Mouse (Mus musculus): ENCODE data around the gene Rxra.

Rxra gene

DNA sequence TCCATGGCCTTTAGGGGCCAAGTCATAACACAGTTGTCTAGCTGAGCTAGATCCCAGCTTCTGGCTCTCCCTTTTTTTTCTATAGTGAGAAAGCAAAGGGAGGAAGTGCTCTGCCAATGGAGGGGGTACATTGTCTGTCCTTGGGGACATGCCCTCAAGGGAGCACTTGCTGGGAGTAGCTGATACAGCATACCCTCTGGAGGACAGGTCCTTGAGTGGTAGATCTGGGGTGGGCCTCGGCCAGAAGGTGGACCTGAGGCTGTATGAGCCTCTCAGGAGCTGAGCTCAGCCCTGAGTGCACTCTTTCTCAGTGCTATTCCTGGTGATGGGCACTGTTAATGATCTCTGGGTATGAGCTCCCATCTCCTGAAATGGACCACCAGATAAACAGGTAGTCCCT is 66.9 kb downstream of the Rxra start:
- DNase-seq, result peak; percentile 91

DNA sequence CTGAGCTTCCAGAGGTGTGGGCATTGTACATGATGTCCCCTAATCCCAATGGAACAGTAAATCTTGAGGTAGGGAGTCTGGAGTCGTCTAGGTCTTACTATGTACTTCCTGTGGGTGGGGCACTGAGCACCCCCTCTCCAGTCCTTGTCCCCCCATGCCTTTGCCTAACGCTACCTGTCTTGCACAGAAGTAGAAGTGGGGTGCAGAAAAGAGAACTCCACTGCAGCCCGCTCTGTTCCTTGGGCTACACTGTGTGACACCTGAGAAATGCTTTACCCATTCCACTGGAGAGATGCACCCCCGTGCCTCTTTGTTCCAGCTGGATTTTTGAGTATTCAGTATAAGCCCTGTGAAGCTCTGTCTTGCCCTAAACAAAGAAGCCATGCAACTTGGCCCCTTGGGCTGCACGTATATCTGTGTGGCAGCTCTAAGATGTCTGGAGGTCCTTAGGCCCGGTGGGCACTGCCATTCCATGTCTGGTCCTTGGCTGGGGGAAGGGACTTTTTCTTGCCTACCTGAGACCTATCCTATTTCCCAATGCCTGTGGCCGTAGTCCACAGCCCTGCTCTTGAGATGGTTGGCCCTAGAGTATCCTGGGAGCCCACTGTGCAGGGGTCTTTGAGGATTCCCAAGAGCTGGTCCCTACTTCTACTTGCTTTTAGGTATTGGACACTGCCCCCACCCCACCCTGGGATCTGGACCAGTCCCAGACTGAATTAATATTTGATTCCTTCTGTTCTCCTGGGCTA is 67.8 kb downstream of the Rxra start:
- DNase-seq, result peak; percentile 91

DNA sequence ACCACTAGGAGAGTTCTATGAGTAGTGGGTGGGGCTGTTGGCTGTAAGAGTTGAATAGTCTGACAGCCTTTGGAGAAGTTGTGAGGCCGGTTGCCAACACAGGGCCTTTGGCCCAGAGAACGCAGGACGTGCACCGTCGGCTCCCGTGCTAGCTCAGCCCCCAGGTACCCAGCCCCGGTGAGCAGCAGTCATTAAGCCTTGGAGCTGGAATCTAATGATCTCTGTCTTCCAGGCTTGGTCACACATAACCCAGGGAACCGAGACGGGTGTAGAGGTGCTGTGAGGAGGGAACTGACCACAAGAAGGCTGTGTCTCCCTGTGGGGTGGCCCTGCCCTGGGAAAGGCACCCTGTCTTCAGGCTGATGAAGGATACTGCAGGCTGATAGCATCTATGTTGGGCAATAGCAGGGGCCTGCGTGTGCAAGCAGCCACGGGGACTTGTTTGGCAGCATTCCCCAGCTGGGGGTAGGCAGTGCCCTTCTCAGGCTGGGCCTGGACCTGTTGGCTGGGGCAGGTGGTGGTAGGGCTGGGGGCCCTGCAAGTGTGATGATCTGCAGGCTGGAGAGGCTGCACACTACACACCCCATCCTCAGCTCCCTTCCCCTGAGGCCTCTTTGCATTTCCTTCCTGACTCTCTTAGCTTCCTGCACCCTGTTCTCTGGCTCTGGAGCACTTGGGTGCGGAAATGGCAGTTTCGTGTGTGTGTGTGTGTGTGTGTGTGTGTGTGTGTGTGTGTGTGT is 68.5 kb downstream of the Rxra start:
- peak; percentile 98 for DNase-seq

DNA sequence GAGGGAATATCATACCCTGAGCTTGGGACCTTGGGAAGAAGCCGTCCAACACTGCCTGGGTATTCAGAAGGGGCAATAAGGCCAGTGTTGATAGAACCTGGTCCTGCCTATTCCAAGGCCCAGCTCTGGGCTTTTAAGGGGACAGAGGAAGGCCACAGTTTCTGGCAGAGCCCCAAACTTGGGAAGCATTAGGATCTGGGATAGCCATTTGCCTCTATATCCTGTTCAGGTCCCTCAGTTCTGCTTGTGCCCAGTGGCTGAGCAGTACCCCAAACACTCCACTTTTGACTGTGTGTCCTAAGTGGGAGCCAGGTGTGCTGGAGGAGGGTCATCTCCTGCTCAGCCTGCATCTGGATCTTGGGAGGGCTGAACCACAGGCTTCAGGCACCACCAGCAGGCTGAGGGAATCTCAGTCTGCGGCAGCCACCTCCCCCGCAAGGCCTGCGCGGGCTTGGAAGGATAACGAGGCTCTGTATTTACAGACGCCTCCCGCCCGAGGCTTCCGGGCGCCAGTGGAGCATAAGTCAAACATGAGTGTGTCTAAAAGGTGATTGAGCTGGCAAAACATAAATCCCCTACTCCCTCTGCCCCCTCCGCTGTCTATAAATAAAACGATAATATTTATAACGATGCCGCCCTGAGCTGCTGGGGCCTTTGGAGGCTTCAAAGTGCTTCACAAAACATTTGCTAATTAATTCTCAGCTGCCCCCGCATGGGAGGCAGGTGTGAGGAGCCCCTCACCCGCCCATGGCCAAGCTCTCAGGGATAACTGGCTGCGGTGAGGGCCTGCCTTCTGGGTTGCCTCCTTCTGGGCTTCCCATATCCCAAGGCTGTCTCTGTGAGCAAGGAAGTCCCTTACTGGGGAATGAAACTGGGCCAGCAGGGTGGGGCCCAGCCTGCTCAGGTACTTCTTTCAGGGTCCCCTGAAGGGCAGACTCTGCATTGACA is 69.7 kb downstream of the Rxra start:
- DNase-seq, result peak; percentile 97

DNA sequence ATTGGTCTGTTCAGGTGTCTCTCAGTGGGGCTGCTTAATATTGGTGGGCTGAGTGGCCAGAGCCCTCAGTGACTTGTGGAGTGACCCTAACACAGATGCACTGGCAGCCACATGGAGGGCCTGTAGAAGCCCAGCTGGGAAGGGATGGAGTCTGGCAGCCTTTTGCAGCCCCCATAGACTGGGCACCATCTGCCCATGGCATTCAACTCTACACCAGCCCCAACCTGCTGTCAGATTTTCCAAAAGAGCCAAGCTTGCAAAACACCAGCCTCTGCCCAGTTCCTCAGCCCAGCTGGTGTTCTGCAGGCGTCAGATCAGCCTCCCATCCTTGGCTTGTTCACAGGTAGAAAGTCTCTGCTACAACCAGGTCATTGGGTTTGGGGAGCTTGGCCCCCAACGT is 70.6 kb downstream of the Rxra start:
- no peak for DNase-seq

DNA sequence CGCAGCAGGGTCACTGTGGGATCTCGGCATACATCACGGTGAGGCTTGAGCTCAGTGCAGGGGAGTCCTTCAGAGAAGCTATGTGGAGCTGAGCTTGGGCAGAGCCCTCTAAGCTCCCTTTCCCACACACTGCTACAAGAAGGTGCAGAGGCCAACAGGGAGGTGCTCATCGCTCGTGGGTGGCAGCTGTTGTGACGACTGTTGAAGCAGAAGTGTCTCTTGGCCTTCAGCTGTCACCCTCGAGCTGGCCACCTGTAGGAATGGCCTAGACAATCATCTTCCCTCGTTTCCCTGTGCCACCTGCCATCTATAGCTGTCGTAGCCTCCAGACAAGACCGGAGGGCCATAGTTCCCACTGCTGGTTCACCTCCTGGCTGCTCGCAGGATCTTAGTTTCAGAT is 72.7 kb downstream of the Rxra start:
- DNase-seq, result no peak

DNA sequence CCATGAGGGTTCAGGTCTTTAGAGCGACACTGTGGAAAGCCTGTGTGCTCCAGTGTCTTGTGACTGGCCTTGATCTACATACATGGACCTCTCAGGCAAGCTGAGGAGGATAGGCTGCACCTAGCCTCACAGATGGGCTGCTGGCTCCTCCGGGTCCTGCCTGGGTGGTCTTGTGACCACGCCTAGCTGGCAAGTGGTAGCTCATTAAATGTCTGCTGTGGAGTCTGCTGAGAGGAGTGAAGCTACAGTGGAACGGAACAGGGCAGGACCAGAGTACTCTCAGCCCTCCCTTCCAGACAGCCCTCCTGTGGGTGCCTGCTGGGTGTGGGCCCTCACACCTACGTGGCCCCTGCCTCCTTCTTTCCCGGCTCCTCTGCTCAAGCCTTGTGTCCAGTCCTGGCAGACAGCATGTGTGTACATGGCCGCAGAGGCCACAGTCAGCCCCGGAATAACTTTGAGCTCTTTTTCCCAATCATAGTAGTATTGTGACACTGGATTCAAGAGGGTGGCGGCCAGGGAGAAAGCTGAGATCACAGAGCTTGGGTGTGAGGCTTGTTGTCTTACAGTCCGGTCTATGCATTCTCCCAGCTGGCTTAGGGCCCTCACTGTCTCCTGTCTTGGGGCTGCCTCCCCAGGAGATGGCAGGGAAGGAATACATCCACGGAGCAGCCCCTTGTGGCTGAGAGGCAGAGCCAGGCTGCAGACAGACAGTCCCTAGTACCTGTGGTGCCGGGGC is 74.3 kb downstream of the Rxra start:
- DNase-seq, result peak; percentile 90

DNA sequence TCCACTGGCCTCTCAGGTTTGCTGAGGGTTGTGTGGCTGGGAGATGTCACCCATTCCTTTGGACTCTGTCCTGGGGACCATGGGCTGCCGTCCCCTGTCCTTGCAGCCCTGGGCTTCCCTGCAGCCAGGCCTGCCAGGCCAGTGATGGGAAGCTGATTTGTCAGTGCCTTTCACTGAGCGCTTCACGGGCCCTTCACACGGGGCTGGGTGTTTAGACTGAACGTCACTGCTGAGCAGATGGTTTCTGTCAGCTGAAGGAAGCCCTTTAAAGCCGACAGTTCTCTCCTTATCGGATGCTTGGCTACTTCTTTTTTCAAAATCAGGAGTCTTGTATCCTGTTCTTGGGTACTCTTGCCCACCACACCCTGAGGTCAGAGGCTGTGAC is 74.9 kb downstream of the Rxra start:
- DNase-seq, result peak; percentile 86

DNA sequence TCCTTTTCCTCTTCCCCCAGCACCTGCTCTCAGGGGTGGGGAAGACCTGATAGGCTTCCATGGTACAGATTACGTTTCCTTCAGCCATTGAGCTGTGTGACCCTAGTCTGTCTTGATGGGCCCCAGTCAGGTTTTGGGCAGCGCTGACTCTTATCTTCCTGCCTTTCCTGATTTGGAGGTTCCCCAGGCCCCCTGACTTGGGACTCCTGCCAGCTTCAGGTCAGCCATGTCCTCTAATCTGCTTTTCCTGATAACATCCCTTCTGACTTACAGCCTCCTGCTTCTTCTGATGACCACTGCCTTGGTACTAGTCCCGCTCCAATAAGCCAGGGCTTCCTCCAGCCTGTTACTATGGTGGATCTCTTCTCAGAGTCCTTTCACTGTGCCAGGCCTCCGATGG is 75.6 kb downstream of the Rxra start:
- DNase-seq, result peak; percentile 83

DNA sequence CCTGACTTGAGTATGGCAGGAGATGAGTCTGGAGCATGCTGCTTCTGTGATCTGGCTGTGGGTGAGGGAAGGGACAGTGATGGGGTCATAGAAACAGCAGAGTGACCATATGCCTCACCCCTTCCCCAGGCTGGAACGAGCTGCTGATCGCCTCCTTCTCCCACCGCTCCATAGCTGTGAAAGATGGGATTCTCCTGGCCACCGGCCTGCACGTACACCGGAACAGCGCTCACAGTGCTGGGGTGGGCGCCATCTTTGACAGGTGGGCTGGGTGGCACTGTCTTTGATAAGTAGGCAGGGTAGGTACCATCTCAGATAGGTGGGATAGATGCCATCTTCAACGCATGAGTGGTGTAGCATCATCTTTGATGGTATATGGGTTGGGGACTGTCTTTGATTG is 77.9 kb downstream of the Rxra start:
- peak; percentile 91 for DNase-seq

DNA sequence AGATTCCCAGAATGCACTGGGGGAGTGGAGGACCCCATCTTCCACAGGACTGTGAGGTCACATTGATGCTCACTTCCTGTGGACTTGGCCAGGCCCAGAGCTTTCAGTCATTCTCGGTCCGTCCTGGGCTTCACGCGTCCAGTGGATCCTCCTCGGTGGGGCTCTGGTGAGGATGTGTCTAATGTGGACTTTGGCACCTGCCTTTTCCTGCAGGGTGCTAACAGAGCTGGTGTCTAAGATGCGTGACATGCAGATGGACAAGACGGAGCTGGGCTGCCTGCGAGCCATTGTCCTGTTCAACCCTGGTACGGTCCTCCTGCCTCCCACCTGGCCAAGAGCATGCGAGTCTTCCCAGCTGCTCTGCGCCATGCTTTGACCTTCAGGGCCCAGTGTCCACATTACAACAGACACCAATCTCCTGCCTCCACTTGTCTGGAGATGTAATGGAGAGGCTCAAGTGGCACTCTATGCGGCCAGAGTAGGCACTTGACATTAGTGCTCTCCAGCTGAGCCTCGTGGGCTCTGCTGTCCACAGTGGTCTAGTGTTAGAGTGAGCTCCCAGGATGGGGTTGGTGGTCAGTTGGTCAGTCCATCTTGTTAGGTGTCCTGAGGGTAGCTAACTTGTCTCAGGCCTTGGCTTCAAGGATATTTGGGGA is 79.9 kb downstream of the Rxra start:
- no peak for DNase-seq

DNA sequence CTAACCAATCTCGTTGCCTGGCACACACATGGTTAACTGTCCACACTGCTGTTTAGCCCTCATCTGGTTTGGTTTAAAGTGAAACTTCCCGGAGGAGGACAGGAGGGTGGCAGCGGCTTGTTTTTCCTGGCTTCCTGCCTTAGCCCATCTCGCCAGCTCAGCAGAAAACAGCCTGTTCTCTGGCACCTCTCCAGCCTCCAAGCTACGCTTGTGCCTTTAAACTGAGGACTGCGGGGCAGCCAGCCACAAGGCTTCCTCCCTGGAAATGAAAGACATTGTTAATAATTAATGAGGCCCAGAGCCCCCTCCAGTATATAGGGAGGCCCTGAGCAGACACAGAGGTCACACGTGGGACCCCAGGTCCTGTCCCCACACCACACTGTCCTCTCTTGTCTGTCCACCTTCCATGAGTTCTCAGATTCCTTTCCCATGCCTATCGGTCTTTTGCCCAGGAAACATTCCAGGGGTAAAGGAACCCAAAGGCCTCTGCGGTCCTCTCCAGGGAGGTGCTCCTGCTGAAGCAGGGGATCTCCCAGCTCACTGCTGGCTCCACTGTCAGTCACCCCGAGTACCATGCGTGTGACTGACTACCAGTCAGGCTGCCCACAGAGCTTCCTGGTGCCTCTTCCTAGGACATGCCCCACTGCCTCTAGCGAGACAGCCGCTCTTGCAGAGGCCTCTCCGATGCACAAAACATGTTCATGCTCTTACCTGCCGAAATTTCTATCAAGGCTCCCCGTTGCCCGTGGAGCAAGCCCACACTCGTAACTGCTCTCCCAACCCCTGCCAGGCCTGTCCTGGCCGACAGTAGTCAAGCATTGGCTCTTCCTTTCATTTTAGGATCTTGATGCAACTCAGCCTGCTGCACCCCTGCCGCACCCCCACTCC is 82.4 kb downstream of the Rxra start:
- DNase-seq, result peak; percentile 99

DNA sequence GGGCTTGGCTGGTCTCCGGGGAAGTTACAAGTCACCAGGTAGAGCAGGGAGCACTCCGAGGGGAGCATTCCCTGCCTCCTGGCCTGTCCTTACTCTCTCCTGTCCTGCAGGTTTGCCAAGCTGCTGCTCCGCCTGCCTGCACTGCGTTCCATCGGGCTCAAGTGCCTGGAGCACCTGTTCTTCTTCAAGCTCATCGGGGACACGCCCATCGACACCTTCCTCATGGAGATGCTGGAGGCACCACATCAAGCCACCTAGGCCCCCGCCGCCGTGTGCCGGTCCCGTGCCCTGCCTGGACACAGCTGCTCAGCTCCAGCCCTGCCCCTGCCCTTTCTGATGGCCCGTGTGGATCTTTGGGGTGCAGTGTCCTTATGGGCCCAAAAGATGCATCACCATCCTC is 83.2 kb downstream of the Rxra start:
- peak; percentile 94 for DNase-seq

DNA sequence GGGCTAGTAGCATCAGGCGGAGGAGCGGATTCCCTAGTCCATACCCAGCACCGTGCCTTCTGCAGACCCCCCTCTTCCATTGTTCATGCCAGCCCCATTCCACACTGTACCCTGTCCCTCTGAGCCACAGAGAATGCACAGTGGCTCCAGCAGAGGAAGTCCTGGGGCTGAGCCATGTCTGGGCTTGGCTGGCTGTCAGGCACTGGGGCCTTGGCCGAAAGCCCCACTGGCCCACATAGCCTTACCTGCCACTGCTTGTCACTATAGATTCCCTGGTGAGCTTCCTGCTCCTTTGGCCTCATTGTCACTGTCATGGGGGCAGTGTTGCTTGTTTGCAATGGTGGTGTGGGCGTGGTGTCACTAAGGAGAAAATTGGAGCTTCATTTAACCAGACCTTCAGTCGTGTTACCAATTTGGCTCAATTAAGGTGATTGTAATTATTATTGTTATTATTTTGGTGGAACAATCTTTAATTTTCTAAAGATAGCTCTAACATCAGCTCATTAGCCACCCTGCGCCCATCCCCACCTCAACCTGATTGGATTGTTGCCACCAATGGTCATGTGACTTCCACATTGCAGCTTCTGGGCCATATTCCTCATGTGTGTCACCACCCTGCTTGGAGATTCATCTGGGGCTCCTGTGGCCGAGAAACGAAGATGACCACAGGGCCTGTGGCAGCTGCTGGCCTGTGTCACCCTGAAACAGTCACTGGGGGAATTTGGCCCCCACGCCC is 85.2 kb downstream of the Rxra start:
- DNase-seq, result peak; percentile 91

DNA sequence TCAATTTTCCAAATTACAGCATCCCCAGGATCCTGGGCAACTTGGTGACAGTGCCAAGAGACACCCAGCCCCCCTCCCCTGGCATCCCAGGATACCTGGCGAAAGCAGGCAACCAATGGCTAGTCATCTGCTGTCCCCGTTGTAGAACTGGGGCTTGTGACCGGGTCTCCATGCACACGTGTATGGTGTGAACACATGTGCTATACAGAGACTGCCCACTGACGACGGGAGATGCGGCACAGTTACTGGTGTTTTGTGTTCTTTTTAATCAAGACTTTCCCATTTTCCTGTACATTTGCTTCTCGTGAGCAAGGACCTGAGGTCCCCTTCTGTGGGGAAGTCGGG is 85.7 kb downstream of the Rxra start:
- DNase-seq, result peak; percentile 91

DNA sequence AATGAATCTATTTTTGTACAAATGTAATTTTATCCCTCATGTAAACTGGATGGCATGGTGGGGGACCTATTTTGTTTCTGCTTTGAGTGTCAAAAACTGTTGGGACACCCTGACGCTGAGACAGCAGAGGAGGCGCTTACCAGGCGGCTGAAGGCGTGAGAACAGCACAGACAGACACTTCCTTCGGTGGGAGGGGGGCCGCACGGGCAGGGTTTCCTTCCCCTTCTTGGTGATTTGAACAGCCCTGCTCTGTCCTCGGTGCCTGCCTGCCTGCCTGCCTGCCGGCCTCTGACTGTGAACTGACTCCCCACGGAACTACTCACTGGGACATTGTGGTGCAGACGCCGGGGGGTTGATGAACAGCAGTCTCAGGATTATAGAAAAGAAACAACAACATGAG is 86.3 kb downstream of the Rxra start:
- peak; percentile 96 for DNase-seq

DNA sequence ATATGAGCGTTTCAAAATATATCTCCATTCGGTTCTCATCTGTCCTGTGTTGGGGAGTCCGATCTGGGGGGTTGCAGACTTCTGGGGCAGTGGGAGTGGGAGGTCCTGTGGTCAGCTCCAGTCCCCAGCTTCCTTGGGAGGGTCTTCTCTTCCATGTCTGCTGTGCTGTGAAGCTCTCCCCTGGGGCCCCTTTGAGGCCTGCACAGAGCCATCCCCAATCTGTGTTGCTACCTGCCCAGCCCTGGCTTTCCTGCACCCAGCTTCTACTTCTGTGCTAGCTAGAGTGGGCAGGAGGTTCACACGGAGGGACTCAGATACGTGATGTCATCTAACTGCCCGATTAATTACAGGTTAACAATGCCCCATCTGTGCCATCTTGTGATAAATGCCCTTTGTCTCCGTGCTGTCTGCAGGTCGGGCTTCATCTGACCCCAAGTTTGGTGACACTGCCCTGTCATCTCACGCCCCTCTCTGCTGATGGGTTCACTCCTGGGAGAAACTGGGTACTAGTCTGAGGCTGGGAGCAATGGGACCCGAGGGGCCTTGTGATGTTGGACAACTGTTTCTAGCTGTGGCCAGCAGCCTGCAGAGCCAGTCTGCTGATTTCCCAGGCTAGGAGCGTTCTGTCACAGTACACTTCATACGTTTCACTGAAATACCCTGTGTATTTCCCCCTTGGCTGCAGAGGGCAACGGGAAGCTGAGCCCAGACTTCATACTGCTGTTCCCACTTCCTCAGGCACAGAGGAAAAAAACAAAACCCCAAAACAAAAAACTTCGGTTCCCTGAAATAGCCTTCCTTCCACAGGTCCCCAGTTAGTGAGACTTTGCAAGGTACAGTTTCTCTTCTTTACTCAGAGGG is 86.9 kb downstream of the Rxra start:
- DNase-seq, result peak; percentile 92

DNA sequence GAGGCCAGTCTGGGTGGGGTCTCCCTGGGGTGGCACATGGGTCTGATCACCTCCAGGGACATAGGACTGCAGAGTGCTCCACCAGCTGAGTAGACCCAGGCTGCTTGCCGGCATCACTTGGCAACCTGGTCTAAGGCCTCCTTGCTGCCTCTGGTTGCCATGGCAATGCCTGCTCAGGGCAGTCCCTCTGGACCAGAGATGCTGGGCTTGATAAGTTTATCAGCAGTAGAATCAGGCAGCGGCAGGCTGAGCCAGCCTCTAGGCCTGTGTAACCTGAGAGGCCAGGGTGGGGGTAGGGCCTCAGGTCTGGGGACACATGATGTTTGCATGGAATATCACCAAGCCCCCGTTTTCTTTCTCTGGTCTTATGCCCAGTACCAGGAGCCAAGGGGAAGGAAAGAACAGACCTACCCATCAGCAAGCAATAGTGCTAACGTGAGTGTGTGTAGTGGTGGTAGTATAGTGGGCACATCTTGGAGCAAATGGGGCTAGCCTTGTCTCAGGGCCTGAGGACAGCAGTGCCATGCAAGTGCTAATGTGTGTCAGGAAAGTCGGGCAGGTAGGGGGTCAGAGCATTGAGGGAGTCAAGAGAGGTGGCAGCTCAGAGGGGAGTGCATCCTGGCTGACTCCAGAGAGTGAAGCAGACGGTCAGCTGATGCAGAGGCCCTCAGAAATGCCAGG is 88.2 kb downstream of the Rxra start:
- DNase-seq, result peak; percentile 92

DNA sequence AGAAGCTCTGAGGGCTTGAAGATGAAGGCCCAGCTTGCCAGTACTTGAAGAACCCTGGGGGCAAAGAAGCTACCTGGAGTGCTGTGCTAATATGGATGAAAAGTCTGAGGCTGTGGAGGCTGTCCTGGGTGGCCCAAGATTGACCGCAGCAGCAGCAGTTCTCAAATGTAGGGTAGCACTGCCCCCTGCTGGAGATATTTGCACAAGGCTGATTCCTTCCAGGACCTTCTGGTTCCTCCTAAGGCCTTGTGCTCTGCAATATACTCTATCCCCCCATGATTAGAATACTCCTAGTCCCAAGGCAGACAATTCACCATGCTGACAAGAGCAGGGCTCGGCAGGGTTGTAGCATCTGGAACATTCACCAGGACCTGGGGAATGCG is 88.7 kb downstream of the Rxra start:
- peak; percentile 96 for DNase-seq
